Mouse (Mus musculus): ENCODE data around the gene Cdc34.
"Not testable (repeated sequence)": the region's sequence is repeated elsewhere in the genome, so short reads cannot be mapped to it uniquely, and the experiment has no call there.

The Cdc34 gene

DNA sequence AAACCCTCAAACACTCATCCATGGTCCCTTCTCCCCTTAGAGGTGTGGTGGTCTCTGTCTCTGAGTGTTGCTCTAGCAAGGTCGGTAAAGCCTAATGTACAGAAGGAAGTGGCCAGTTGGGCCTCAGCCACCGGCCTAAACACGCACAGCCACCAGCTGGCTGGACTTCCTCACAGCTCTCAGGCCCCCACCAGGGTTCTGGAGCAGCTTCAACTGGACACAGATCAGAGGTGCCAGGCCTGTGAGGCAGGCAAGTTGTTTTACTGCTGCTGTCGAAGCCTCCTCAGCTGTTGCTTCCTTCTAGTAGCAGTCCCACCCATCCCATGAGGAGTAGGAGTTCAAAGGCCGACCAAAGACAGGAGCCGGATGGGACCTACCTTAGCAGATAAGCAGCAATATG is 15.9 kb downstream of the Cdc34 start:
- no peak for DNase-seq

DNA sequence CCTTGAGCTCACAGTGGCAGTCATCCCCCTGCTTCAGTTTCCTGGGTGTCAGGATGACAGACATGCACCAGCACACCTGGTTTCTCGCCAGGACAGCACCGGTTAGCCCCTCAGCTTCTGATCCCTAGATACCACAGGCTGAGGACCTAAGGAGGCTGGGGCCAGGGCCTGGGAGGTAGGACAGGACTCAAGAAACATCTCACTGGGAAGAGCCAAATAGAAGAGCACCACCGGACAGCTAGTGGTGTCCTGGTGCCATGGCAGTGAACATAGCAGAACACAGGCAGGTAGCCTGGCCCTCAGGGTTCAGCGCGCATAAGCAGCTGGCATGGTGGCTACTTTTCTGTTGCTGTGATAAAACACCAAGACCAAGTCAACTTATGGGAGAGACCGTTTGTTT is 16.5 kb downstream of the Cdc34 start:
- no peak for DNase-seq

DNA sequence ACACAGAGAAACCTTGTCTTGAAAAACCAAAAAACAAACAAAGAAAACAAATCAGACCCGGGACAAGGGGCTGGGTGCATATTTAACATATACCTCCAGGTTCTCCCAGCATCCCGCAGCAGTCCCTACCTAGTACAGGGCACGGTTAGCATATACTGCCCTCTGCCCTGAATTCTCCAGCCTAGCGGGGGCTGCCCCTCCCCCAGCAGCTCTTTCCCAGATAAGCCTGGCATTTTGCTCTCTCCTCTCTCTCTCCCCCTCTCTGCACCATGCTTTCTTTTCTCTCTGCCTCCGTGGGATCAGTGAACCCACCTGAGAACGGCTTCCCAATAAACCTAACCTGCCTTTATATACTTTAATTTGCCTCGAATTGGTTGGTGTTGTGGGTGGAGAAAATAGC is 18.7 kb downstream of the Cdc34 start:
- no peak for DNase-seq

- DNase-seq, result no peak
Observed at GRCm38 (mm10) chr10:79701443-79702129, 19.6 kb downstream of the Cdc34 start.

DNA sequence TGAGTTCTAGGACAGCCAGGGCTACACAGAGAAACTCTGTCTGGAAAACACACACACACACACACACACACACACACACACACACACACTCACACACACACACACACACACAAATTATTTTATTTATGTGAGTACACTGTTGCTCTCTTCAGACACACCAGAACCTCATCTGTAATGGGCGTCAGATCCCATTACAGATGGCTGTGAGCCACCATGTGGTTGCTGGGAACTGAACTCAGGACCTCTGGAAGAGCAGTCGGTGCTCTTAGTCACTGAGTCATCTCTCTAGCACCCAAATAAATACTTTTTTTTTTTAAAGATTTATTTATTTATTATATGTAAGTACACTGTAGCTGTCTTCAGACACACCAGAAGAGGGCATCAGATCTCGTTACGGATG is 21.0 kb downstream of the Cdc34 start:
- DNase-seq, result not testable (repeated sequence)

DNA sequence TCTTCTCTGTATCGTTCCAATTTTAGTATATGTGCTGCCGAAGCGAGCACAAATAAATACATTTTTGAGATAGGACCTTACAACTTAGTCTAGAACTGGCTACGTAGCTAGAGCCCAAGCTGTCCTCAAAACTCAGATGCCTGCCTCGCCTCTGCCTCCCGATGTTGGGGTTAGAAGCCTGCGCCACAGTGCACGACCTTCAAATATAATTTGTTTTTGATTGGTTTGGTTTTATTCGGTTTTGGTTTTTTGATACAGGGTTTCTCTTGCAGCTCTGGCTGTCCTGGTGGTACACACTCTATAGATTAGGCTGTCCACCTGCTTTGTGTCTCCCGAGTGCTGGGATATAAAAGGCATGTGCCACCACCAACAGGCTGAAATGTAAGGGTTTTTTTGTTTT is 21.5 kb downstream of the Cdc34 start:
- no peak for DNase-seq

DNA sequence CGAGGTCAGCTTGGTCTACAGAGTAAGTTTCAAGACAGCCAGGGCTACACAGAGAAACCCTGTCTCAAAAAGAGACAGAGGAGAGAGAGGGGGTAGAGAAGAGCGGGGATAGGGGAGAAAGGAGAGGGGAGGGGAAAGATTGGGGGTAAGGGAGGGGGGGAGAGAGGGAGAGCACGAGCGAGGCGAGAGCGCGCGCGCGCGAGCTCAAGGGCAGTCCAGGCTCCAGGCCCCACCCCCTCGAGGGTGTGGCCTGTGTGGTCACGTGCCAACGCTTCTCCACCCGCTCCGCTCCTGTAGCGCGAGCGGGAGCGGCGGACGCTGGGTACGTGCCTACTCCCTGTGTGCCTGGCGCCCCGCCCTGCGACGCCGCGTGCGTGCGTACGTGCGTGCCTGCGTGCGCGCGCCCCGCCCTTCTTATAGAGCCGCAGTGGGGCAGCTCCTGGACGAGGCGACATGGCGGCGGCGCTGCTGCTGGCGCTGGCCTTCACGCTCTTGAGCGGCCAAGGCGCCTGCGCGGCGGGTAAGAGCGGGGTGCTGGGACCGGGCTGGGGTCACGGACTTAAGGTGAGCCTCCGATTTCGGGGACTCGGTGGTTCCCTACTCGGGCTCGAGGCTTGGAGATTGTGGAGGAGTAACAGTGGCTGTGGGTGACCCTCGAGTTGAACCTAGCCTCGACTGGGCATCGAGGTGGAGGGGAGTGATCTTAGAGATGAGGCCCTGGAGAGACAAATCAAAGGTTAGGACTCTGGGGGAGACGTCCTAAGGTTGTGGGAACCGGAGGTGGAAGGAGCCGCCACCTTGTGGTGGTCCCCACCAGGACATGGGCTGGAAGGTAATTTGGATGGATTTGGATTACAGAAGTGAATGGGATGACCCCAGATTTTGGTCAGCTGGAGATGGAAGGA is 22.3 kb downstream of the Cdc34 start, which contains the start of gene Bsg:
TSS of gene Bsg (plus strand) at position 427 of the 905 bp plus-strand sequence.
- DNase-seq, result peak; percentile 100

GRCm38 (mm10) chr10:79704970-79705360 is 23.0 kb downstream of the Cdc34 start:
- DNase-seq, result no peak

DNA sequence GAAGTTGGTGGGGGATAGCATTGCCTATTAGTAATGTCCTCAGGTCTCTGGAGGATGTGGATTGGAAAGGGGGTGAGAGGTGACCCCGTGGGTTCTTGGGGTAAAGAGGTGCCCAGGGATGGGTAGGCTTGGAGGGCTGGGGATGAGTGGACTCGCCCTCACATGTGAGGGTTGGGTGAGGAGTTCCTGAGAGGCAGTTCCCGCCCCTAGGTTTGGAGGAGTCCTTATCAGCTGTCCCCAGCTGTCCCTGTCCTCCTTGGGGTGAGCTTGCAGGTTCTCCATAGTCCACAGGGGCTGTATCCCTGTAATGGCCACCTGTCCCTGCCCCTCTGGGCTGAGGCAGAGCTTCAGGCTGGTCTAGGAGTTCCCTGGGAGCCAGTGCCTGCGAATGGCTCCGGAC is 24.0 kb downstream of the Cdc34 start:
- DNase-seq, result no peak

DNA sequence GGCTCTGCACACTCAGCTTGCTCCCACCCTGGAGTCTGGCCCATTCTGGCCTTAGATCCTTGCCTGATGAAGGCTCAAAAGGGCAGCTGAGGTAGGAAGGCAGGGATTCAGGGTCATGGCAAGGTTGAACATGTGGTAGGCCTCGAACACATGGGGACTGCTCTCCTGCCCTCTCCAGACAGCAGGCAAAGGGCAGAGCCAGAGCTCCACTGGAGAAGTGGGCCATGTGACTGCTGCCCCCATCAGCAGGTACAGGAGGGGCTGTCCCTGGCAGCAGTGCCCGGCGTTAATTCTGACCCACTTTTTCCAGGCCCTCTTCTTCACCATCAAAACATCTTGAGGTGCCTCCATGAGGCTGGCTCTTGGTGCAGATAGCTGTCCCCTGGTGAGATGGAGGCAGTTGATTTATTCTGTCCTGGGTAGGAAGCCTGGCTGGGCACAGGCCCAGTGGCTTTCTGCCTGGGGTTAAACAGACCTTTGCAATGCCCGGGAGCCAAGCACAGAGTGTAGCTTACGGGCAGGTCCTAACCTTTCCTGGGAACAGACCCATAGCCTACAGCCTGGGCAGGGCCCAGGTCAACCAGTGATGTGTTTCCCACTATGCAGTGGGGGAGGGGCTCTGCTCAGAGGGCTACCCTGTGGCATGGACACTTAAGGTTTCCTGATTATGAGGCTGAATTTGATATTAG is 24.6 kb downstream of the Cdc34 start:
- DNase-seq, result no peak

DNA sequence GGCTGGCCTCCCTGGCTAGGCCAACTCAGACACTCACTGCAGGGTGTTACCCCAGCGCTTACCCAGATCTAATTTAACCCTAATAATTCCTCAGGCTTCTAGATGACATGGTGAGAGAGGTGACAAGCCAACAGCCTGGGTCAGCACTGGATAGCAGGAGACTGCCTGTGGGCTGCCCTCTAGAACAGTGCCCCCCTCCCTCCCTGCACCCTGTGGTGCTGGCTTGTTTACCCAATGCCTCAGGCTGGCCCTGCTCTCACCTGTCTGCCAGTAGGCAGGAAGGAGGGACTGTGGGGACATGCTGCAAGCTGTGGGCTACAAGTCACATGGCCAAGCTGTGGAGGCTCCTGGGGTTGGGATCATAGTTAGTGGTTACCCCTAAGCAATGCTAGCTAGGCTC is 25.2 kb downstream of the Cdc34 start:
- no peak for DNase-seq

- DNase-seq, result no peak
Observed at GRCm38 (mm10) chr10:79707759-79708158, 25.8 kb downstream of the Cdc34 start.

- DNase-seq, result no peak
Observed at GRCm38 (mm10) chr10:79708668-79709067, 26.7 kb downstream of the Cdc34 start.

GRCm38 (mm10) chr10:79709307-79709706 is 27.3 kb downstream of the Cdc34 start:
- no peak for DNase-seq

DNA sequence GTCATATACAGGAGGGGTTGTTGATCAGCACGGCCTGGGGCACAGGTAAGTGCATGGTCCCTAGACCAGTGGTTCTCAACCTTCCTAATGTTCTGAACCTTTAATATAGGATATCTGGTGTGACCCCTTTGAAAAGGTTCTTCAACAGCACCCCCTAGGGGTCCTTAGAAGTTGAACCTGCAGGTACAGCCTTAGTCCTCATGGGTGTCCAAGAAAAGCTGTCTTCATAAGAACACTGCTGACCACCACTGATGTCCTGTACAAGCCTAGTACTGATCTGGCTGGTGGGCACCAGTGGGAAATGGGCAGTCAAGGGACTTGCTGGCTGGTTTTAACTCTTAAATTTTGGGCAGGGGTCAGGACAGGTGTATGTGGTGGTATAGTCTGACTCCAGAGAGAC is 30.0 kb downstream of the Cdc34 start:
- no peak for DNase-seq

GRCm38 (mm10) chr10:79712499-79713126 is 30.6 kb downstream of the Cdc34 start:
- peak; percentile 79 for DNase-seq

DNA sequence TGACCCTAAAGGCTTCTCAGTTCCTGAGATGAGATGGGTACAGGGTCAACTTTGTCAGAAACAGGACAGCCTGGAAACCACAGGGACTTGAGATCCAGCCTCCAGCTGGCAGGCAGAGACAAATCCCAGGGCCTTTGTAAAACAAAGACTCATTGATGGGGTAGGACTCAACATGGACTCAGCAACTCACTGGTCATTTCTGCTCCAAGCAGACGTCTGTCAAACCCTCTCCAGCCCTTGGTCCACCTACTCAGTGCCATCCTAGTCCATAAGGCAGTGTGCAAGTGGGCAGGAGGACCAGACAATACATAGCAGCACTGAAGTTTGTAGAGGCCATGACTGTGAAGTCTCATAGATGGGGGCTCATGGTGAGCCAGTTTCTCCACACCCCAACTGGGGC is 31.2 kb downstream of the Cdc34 start:
- no peak for DNase-seq

- DNase-seq, result no peak
Observed at GRCm38 (mm10) chr10:79714996-79715395, 33.0 kb downstream of the Cdc34 start.

- DNase-seq, result no peak
Observed at GRCm38 (mm10) chr10:79716254-79716987, 34.4 kb downstream of the Cdc34 start, which contains the start of gene Hcn2. Gene Hcn2 (plus strand): TSS chr10:79716634.

DNA sequence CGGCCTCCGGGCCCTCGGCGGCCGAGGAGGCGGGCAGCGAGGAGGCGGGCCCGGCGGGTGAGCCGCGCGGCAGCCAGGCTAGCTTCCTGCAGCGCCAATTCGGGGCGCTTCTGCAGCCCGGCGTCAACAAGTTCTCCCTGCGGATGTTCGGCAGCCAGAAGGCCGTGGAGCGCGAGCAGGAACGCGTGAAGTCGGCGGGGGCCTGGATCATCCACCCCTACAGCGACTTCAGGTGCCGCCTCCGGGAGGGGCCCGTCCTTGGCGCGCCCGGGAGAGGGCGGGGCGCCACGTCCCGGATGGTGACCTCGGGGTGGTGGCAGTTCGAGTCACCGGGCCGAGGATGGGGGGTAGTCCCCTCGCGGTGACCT is 35.0 kb downstream of the Cdc34 start:
- DNase-seq, result no peak

DNA sequence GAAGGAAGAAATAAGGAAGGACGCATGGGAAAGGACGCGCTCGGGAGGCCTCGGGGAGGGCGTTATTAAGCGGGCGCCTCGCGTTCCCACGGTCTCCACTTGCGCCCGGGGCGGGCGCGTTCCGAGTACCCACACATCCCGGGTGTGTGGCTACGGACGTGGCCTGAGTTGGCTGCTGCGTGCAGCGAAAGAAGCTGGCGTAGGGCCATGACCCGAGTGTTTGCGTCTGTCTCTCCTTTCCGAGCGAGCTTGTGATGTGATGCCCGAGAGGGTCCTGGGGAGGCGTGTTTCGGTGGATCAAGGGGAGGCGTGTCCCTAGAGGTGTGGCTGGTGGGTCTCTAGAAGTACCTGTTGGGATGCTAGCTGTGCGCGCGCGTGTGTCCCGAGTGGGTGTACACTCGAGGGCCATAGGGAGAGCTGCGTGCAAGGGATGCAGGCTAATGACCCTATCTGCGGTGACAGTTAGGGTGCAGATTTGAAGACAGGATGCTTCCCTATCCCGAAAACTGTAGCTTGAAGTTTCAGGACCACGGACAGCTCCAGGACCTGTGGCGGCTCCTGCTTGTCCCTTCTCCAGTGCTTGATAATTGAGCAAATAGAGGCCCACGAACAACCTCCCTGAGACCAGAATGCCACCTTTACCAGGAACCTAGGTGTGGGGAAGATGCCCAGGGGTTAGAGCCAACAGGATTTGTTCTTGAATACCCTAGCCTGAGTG is 35.8 kb downstream of the Cdc34 start:
- DNase-seq, result peak; percentile 78

- no peak for DNase-seq
Observed at GRCm38 (mm10) chr10:79721089-79721488, 39.1 kb downstream of the Cdc34 start.
